Mouse (Mus musculus): ENCODE measurements around the gene Dennd1a. TPM values are rescaled to one million over a fixed set of nuclear protein-coding genes. Genes with fewer than 3 reads are reported as not detected.

Gene Dennd1a
- polyA plus RNA-seq, 1 experiment from 2014 or later: 3.8 TPM

GRCm38 (mm10) chr2:38083251-38083650 lies 203.9 kb downstream of the Dennd1a start:
- no peaks in the 10 kb centered on the region for H3K27me3 ChIP-seq (ENCODE audit: insufficient read depth, low read length)
- no peak overlapping the region for H3K9ac ChIP-seq (replicated peaks)
- no peak overlapping the region for H3K4me2 ChIP-seq (ENCODE audit: low read depth, low read length)
- H3K4me1 ChIP-seq (ENCODE audit: insufficient read depth): peaks cover under 1% of the 10 kb centered on the region
- H3K4me3 ChIP-seq (ENCODE audit: low read depth, low read length): no peak overlapping the region
- no peak for ATAC-seq
- no peak for DNase-seq
- H3K27ac ChIP-seq (ENCODE audit: low read depth): no peak overlapping the region
- no peaks in the 10 kb centered on the region for H3K9me3 ChIP-seq (ENCODE audit: low read length)
- no peaks in the 10 kb centered on the region for H3K36me3 ChIP-seq (replicated peaks; ENCODE audit: insufficient read depth, low read length)
- TF ChIP-seq CTCF (IDR thresholded peaks at IDR 0.05; ENCODE audit: low read depth) (no peak), EP300 (IDR thresholded peaks at IDR 0.05; ENCODE audit: low read depth) (no peak)
- WGBS (ENCODE audit: insufficient replicate concordance): 89% methylated on average over 3 of the region's 3 CpGs

- Histone ChIP-seq H3K36me3 (replicated peaks; ENCODE audit: insufficient read depth, low read length) (no peaks in the 10 kb centered on the region), H3K27me3 (ENCODE audit: insufficient read depth, low read length) (no peaks in the 10 kb centered on the region), H3K4me1 (ENCODE audit: insufficient read depth) (no peaks in the 10 kb centered on the region), H3K4me2 (ENCODE audit: low read depth, low read length) (no peak overlapping the region), H3K27ac (ENCODE audit: low read depth) (no peak overlapping the region), H3K9ac (replicated peaks) (no peak overlapping the region), H3K9me3 (ENCODE audit: low read length) (no peaks in the 10 kb centered on the region), H3K4me3 (ENCODE audit: low read depth, low read length) (no peak overlapping the region)
- ATAC-seq (no peak), DNase-seq (no peak)
- TF ChIP-seq CTCF (IDR thresholded peaks at IDR 0.05; ENCODE audit: low read depth): no peak
- TF ChIP-seq EP300 (IDR thresholded peaks at IDR 0.05; ENCODE audit: low read depth): no peak
- 68% methylated on average over 2 of the region's 2 CpGs for WGBS (ENCODE audit: insufficient replicate concordance)
Measured at GRCm38 (mm10) chr2:38074495-38074894, 212.7 kb downstream of the Dennd1a start.

- Histone ChIP-seq H3K9me3 (ENCODE audit: low read length) (no peaks in the 10 kb centered on the region), H3K4me1 (ENCODE audit: insufficient read depth) (peaks cover 9% of the 10 kb centered on the region; the same call in 1 of the 2 replicates), H3K9ac (replicated peaks) (no peak overlapping the region), H3K27ac (ENCODE audit: low read depth) (peak overlapping the region; percentile 49; the same call in 1 of the 2 replicates), H3K4me2 (ENCODE audit: low read depth, low read length) (no peak overlapping the region), H3K4me3 (ENCODE audit: low read depth, low read length) (no peak overlapping the region), H3K36me3 (replicated peaks; ENCODE audit: insufficient read depth, low read length) (no peaks in the 10 kb centered on the region), H3K27me3 (ENCODE audit: insufficient read depth, low read length) (no peaks in the 10 kb centered on the region)
- TF ChIP-seq CTCF (IDR thresholded peaks at IDR 0.05; ENCODE audit: low read depth): no peak
- TF ChIP-seq EP300 (IDR thresholded peaks at IDR 0.05; ENCODE audit: low read depth): no peak
- ATAC-seq (no peak), DNase-seq (no peak)
Measured at GRCm38 (mm10) chr2:38072061-38072460, 215.1 kb downstream of the Dennd1a start.

GRCm38 (mm10) chr2:38068171-38068572 lies 219.0 kb downstream of the Dennd1a start:
- no peak for TF ChIP-seq CTCF (IDR thresholded peaks at IDR 0.05; ENCODE audit: low read depth)
- no peak for TF ChIP-seq EP300 (IDR thresholded peaks at IDR 0.05; ENCODE audit: low read depth)
- Histone ChIP-seq H3K27me3 (ENCODE audit: insufficient read depth, low read length) (no peaks in the 10 kb centered on the region), H3K9ac (replicated peaks) (no peak overlapping the region), H3K4me1 (ENCODE audit: insufficient read depth) (peaks cover 16% of the 10 kb centered on the region), H3K4me3 (ENCODE audit: low read depth, low read length) (no peak overlapping the region), H3K9me3 (ENCODE audit: low read length) (no peaks in the 10 kb centered on the region), H3K36me3 (replicated peaks; ENCODE audit: insufficient read depth, low read length) (no peaks in the 10 kb centered on the region), H3K27ac (ENCODE audit: low read depth) (no peak overlapping the region), H3K4me2 (ENCODE audit: low read depth, low read length) (no peak overlapping the region)
- 46% methylated on average over 2 of the region's 2 CpGs for WGBS (ENCODE audit: insufficient replicate concordance)
- DNase-seq (no peak), ATAC-seq (no peak)

- DNase-seq (no peak), ATAC-seq (no peak)
- Histone ChIP-seq H3K9me3 (ENCODE audit: low read length) (no peaks in the 10 kb centered on the region), H3K27me3 (ENCODE audit: insufficient read depth, low read length) (no peaks in the 10 kb centered on the region), H3K4me1 (ENCODE audit: insufficient read depth) (peaks cover 16% of the 10 kb centered on the region), H3K9ac (replicated peaks) (no peak overlapping the region), H3K36me3 (replicated peaks; ENCODE audit: insufficient read depth, low read length) (no peaks in the 10 kb centered on the region), H3K27ac (ENCODE audit: low read depth) (no peak overlapping the region), H3K4me3 (ENCODE audit: low read depth, low read length) (no peak overlapping the region), H3K4me2 (ENCODE audit: low read depth, low read length) (no peak overlapping the region)
- WGBS (ENCODE audit: insufficient replicate concordance): 56% methylated on average over 1 of the region's 1 CpGs
- TF ChIP-seq CTCF (IDR thresholded peaks at IDR 0.05; ENCODE audit: low read depth) (no peak), EP300 (IDR thresholded peaks at IDR 0.05; ENCODE audit: low read depth) (no peak)
Measured at GRCm38 (mm10) chr2:38065914-38066313, 221.3 kb downstream of the Dennd1a start.

- no peaks in the 10 kb centered on the region for H3K9me3 ChIP-seq (ENCODE audit: low read length)
- H3K27me3 ChIP-seq (ENCODE audit: insufficient read depth, low read length): no peaks in the 10 kb centered on the region
- H3K36me3 ChIP-seq (replicated peaks; ENCODE audit: insufficient read depth, low read length): no peaks in the 10 kb centered on the region
- no peak for DNase-seq
- H3K4me1 ChIP-seq (ENCODE audit: insufficient read depth): peaks cover 16% of the 10 kb centered on the region
- H3K4me3 ChIP-seq (ENCODE audit: low read depth, low read length): no peak overlapping the region
- no peak for ATAC-seq
- TF ChIP-seq EP300 (IDR thresholded peaks at IDR 0.05; ENCODE audit: low read depth) (no peak), CTCF (IDR thresholded peaks at IDR 0.05; ENCODE audit: low read depth) (no peak)
- no peak overlapping the region for H3K9ac ChIP-seq (replicated peaks)
- no peak overlapping the region for H3K27ac ChIP-seq (ENCODE audit: low read depth)
- no peak overlapping the region for H3K4me2 ChIP-seq (ENCODE audit: low read depth, low read length)
- 56% methylated on average over 3 of the region's 3 CpGs for WGBS (ENCODE audit: insufficient replicate concordance)
Measured at GRCm38 (mm10) chr2:38064266-38064665, 222.9 kb downstream of the Dennd1a start.

GRCm38 (mm10) chr2:38062156-38062555 lies 225.0 kb downstream of the Dennd1a start:
- Histone ChIP-seq H3K4me1 (ENCODE audit: insufficient read depth) (peaks cover 7% of the 10 kb centered on the region; the same call in 1 of the 2 replicates), H3K36me3 (replicated peaks; ENCODE audit: insufficient read depth, low read length) (no peaks in the 10 kb centered on the region), H3K9me3 (ENCODE audit: low read length) (no peaks in the 10 kb centered on the region), H3K27me3 (ENCODE audit: insufficient read depth, low read length) (no peaks in the 10 kb centered on the region), H3K27ac (ENCODE audit: low read depth) (no peak overlapping the region), H3K4me2 (ENCODE audit: low read depth, low read length) (no peak overlapping the region), H3K4me3 (ENCODE audit: low read depth, low read length) (no peak overlapping the region), H3K9ac (replicated peaks) (no peak overlapping the region)
- no peak for TF ChIP-seq CTCF (IDR thresholded peaks at IDR 0.05; ENCODE audit: low read depth)
- no peak for TF ChIP-seq EP300 (IDR thresholded peaks at IDR 0.05; ENCODE audit: low read depth)
- WGBS (ENCODE audit: insufficient replicate concordance): 82% methylated on average over 1 of the region's 1 CpGs
- ATAC-seq: no peak
- no peak for DNase-seq

Data from liver, postnatal 0 days (tissue).